Mouse (Mus musculus): ENCODE data around the gene Cd22. TPM values are rescaled to one million over a fixed set of nuclear protein-coding genes. Genes with fewer than 3 reads are reported as not detected.

The Cd22 gene
- polyA plus RNA-seq, 1 experiment from 2014 or later = 0.22 TPM

Other genes starting within 250 kb of the Cd22 start
- gene Etv2, start 244.5 kb downstream of the Cd22 start, polyA plus RNA-seq (2015; fragmentation: Nextera tagmentation; extraction: Ambion mirVana) = not detected in 2 replicates
- 110 and 111 TPM in 2 replicates for gene Rbm42, start 230.0 kb downstream of the Cd22 start, polyA plus RNA-seq (2015; fragmentation: Nextera tagmentation; extraction: Ambion mirVana)
- gene Haus5, start 215.3 kb downstream of the Cd22 start, polyA plus RNA-seq (2015; fragmentation: Nextera tagmentation; extraction: Ambion mirVana) = 39.1 and 47.7 TPM in 2 replicates
- not detected in 2 replicates for gene Pmis2, start 208.7 kb downstream of the Cd22 start, polyA plus RNA-seq (2015; fragmentation: Nextera tagmentation; extraction: Ambion mirVana)
- gene 2200002J24Rik, start 181.4 kb downstream of the Cd22 start, polyA plus RNA-seq (2015; fragmentation: Nextera tagmentation; extraction: Ambion mirVana) = 4.2 and 6.6 TPM in 2 replicates
- gene Atp4a, start 168.1 kb downstream of the Cd22 start, polyA plus RNA-seq (2015; fragmentation: Nextera tagmentation; extraction: Ambion mirVana) = 4.9 and 9.2 TPM in 2 replicates
- gene Tmem147, start 150.8 kb downstream of the Cd22 start, polyA plus RNA-seq (2015; fragmentation: Nextera tagmentation; extraction: Ambion mirVana) = 227 and 239 TPM in 2 replicates
- 0.50 and 0.73 TPM in 2 replicates for gene Gapdhs, start 136.7 kb downstream of the Cd22 start, polyA plus RNA-seq (2015; fragmentation: Nextera tagmentation; extraction: Ambion mirVana)
- gene Sbsn, start 128.9 kb downstream of the Cd22 start, polyA plus RNA-seq (2015; fragmentation: Nextera tagmentation; extraction: Ambion mirVana) = 8.4 and 17.9 TPM in 2 replicates
- 70.8 and 142 TPM in 2 replicates for gene Dmkn, start 116.6 kb downstream of the Cd22 start, polyA plus RNA-seq (2015; fragmentation: Nextera tagmentation; extraction: Ambion mirVana)
- 96.1 and 227 TPM in 2 replicates for gene Krtdap, start 92.4 kb downstream of the Cd22 start, polyA plus RNA-seq (2015; fragmentation: Nextera tagmentation; extraction: Ambion mirVana)
- gene Ffar2, start 56.6 kb downstream of the Cd22 start, polyA plus RNA-seq (2015; fragmentation: Nextera tagmentation; extraction: Ambion mirVana) = 14.9 and 26.5 TPM in 2 replicates
- 0.31 and 0.41 TPM in 2 replicates for gene Ffar3, start 24.2 kb downstream of the Cd22 start, polyA plus RNA-seq (2015; fragmentation: Nextera tagmentation; extraction: Ambion mirVana)
- gene Ffar1, start 18.8 kb downstream of the Cd22 start, polyA plus RNA-seq (2015; fragmentation: Nextera tagmentation; extraction: Ambion mirVana) = 0.26 and 0.30 TPM in 2 replicates
- 0.31 and 0.48 TPM in 2 replicates for gene Mag, start 34.5 kb upstream of the Cd22 start, polyA plus RNA-seq (2015; fragmentation: Nextera tagmentation; extraction: Ambion mirVana)
- 0.62 TPM in 1 of 2 replicates, not detected in the other for gene Hamp2, start 44.3 kb upstream of the Cd22 start, polyA plus RNA-seq (2015; fragmentation: Nextera tagmentation; extraction: Ambion mirVana)
- gene Hamp, start 63.7 kb upstream of the Cd22 start, polyA plus RNA-seq (2015; fragmentation: Nextera tagmentation; extraction: Ambion mirVana) = 0.39 and 1.8 TPM in 2 replicates
- 19.9 and 22.9 TPM in 2 replicates for gene Usf2, start 76.5 kb upstream of the Cd22 start, polyA plus RNA-seq (2015; fragmentation: Nextera tagmentation; extraction: Ambion mirVana)
- 102 and 116 TPM in 2 replicates for gene Lsr, start 93.1 kb upstream of the Cd22 start, polyA plus RNA-seq (2015; fragmentation: Nextera tagmentation; extraction: Ambion mirVana)
- 8.7 and 9.7 TPM in 2 replicates for gene Fam187b, start 93.4 kb upstream of the Cd22 start, polyA plus RNA-seq (2015; fragmentation: Nextera tagmentation; extraction: Ambion mirVana)
- 27.1 and 29.0 TPM in 2 replicates for gene Fxyd5, start 162.1 kb upstream of the Cd22 start, polyA plus RNA-seq (2015; fragmentation: Nextera tagmentation; extraction: Ambion mirVana)
- 21.6 and 25.0 TPM in 2 replicates for gene Fxyd7, start 171.1 kb upstream of the Cd22 start, polyA plus RNA-seq (2015; fragmentation: Nextera tagmentation; extraction: Ambion mirVana)
- gene Fxyd1, start 176.9 kb upstream of the Cd22 start, polyA plus RNA-seq (2015; fragmentation: Nextera tagmentation; extraction: Ambion mirVana) = 89.3 and 110 TPM in 2 replicates
- gene Lgi4, start 179.0 kb upstream of the Cd22 start, polyA plus RNA-seq (2015; fragmentation: Nextera tagmentation; extraction: Ambion mirVana) = 1.6 and 1.9 TPM in 2 replicates
- gene Fxyd3, start 196.4 kb upstream of the Cd22 start, polyA plus RNA-seq (2015; fragmentation: Nextera tagmentation; extraction: Ambion mirVana) = 364 and 383 TPM in 2 replicates
- gene Hpn, start 234.9 kb upstream of the Cd22 start, polyA plus RNA-seq (2015; fragmentation: Nextera tagmentation; extraction: Ambion mirVana) = 35.3 and 36.9 TPM in 2 replicates
- gene Scn1b, start 246.7 kb upstream of the Cd22 start, polyA plus RNA-seq (2015; fragmentation: Nextera tagmentation; extraction: Ambion mirVana) = 2.1 and 2.9 TPM in 2 replicates